Mouse (Mus musculus) liver, embryonic 14.5 days (tissue): ENCODE results near the gene Aldh6a1. TPM values are rescaled to one million over a fixed set of nuclear protein-coding genes. Genes with fewer than 3 reads are reported as not detected.

ENCODE experiments used
- ATAC-seq: fragments of 200-750 bp; cut with Nextera tagmentation; 2 replicates; pipeline ENCODE4 v1.8.0; 2017; ENCODE audit warnings: moderate number of reproducible peaks, mild to moderate bottlenecking, moderate library complexity; ENCODE audit not compliant: insufficient read depth
- DNase-seq, 3 experiments: peaks; one replicate each; pipeline ENCODE4 v3.0.0-alpha.2; 2012 to 2013; ENCODE audit warnings: low read depth in 3 of 3, low spot score in 3 of 3
- H3K27ac ChIP-seq: fragments of 300-500 bp; sonication (generic); 2 replicates; pipeline ENCODE4 v1.5.1; 2014; ENCODE audit warnings: moderate library complexity, mild to moderate bottlenecking, control low read depth, inconsistent platforms
- H3K27me3 ChIP-seq: fragments of 300-500 bp; sonication (generic); 2 replicates; pipeline ENCODE4 v1.6.1; 2014; ENCODE audit warnings: mild to moderate bottlenecking, low read length, moderate library complexity; ENCODE audit not compliant: control insufficient read depth, insufficient read depth
- H3K36me3 ChIP-seq: fragments of 300-500 bp; sonication (generic); replicated peaks from 2 replicates; pipeline ENCODE4 v1.6.1; 2014; ENCODE audit warnings: low read depth; ENCODE audit not compliant: control insufficient read depth, insufficient read depth
- H3K4me1 ChIP-seq, 2 experiments: fragments of 200-500 bp in 1 of 2; fragments of 300-500 bp in 1 of 2; sonication (generic) in 1 of 2; replicated peaks; 2 replicates each; pipeline ENCODE4 v1.6.1; 2012 to 2014; ENCODE audit warnings: antibody characterized with exemption in 1 of 2, inconsistent platforms in 1 of 2, low read length in 1 of 2; ENCODE audit not compliant: control insufficient read depth in 2 of 2, insufficient read depth in 2 of 2
- H3K4me2 ChIP-seq: fragments of 300-500 bp; sonication (generic); 2 replicates; pipeline ENCODE4 v1.6.1; 2014; ENCODE audit warnings: low read depth, mild to moderate bottlenecking, control low read depth, moderate library complexity
- H3K4me3 ChIP-seq, 2 experiments: fragments of 200-500 bp in 1 of 2; fragments of 300-500 bp in 1 of 2; sonication (generic) in 1 of 2; 2 replicates each; pipeline ENCODE4 v1.5.1; 2012 to 2014; ENCODE audit warnings: low read depth in 2 of 2, low read length in 2 of 2, mild to moderate bottlenecking in 2 of 2, control low read depth in 1 of 2, inconsistent platforms in 1 of 2, moderate library complexity in 1 of 2; ENCODE audit not compliant: insufficient read depth in 1 of 2
- H3K9ac ChIP-seq: fragments of 300-500 bp; sonication (generic); replicated peaks from 2 replicates; pipeline ENCODE4 v1.6.1; 2014; ENCODE audit warnings: mild to moderate bottlenecking, control low read depth, moderate library complexity
- H3K9me3 ChIP-seq: fragments of 300-500 bp; sonication (generic); 2 replicates; pipeline ENCODE4 v1.6.1; 2016; ENCODE audit warnings: low read length, mixed read lengths; ENCODE audit not compliant: control insufficient read depth
- CTCF ChIP-seq: IDR thresholded peaks from 2 replicates; pipeline ENCODE4 v1.5.1; 2016; ENCODE audit warnings: antibody characterized with exemption, low read depth, control low read depth
- EP300 ChIP-seq: IDR thresholded peaks from 2 replicates; pipeline ENCODE4 v1.6.1; 2016; ENCODE audit warnings: antibody characterized with exemption, low read depth
- WGBS: fragments of 180-500 bp; shearing (Covaris S2); extraction: QIAGEN DNeasy Blood & Tissue Kit; methylation state at CpG from one replicate; pipeline ENCODE4 v1.1.7; 2014; ENCODE audit not compliant: insufficient replicate concordance; 5-methylcytosine and 5-hydroxymethylcytosine counted together
- polyA plus RNA-seq, 2 experiments: library from polyadenylated mRNA; depleted of rRNA in 1 of 2; stranded (reverse) in 1 of 2; unstranded in 1 of 2; fragments of >200 nt; fragmentation: Nextera tagmentation in 1 of 2; extraction: Ambion mirVana in 1 of 2; gene quantifications; 2 replicates each; pipeline versions ENCODE4 v1.2.1 to v1.2.3; 2012 to 2014

Gene Aldh6a1
- polyA plus RNA-seq, 2 experiments = 10.4 to 24.9 TPM

GRCm38 (mm10) chr12:84459845-84460244 lies 9.0 kb upstream of the Aldh6a1 start:
- Histone ChIP-seq H3K9me3 (no peaks in the 10 kb centered on the region), H3K4me2 (no peak overlapping the region), H3K9ac (no peak overlapping the region), H3K4me3 (no peak overlapping the region), H3K36me3 (peaks cover 50% of the 10 kb centered on the region), H3K27ac (no peak overlapping the region), H3K27me3 (no peaks in the 10 kb centered on the region), H3K4me1 (no peaks in the 10 kb centered on the region)
- WGBS = 55% methylated on average over 1 of the region's 1 CpGs
- DNase-seq (no peak), ATAC-seq (no peak)
- TF ChIP-seq EP300 = no peak
- TF ChIP-seq CTCF = peak; percentile 32; the same call in 1 of the 2 replicates

- H3K27ac ChIP-seq = no peak overlapping the region
- peaks cover 32% of the 10 kb centered on the region for H3K36me3 ChIP-seq
- no peak overlapping the region for H3K4me2 ChIP-seq
- 90% methylated on average over 3 of the region's 3 CpGs for WGBS
- no peak overlapping the region for H3K9ac ChIP-seq
- TF ChIP-seq EP300 (no peak), CTCF (no peak)
- DNase-seq (no peak), ATAC-seq (no peak)
- no peak overlapping the region for H3K4me3 ChIP-seq
- H3K27me3 ChIP-seq = no peaks in the 10 kb centered on the region
- peaks cover 16 to 17% of the 10 kb centered on the region in 2 experiments for H3K4me1 ChIP-seq
- H3K9me3 ChIP-seq = no peaks in the 10 kb centered on the region
Measured at GRCm38 (mm10) chr12:84456911-84457310, 6.1 kb upstream of the Aldh6a1 start.

GRCm38 (mm10) chr12:84451801-84452200 lies 997 bp upstream of the Aldh6a1 start:
- no peak for ATAC-seq
- peak overlapping the region; percentile 92 for H3K9ac ChIP-seq

GRCm38 (mm10) chr12:84450351-84450717 lies 470 bp downstream of the Aldh6a1 start:
- Histone ChIP-seq H3K36me3 (no peaks in the 10 kb centered on the region), H3K4me2 (peak overlapping the region; percentile 95), H3K9ac (peak overlapping the region; percentile 75), H3K27me3 (no peaks in the 10 kb centered on the region), H3K4me1 (peaks cover 20 to 21% of the 10 kb centered on the region in 2 experiments), H3K27ac (peak overlapping the region; percentile 52), H3K9me3 (no peaks in the 10 kb centered on the region), H3K4me3 (peak overlapping the region; percentile 60 to 92)
- no peak for TF ChIP-seq CTCF
- TF ChIP-seq EP300 = no peak
- 0% methylated on average over 6 of the region's 6 CpGs for WGBS
- ATAC-seq (peak; percentile 1; the same call in 1 of the 2 replicates), DNase-seq (peak in 2 of 3 experiments; percentile 4 to 27)

More at GRCm38 (mm10) chr12:84451801-84452200, 997 bp upstream of the Aldh6a1 start:
- Histone ChIP-seq H3K27me3 (no peaks in the 10 kb centered on the region), H3K4me1 (peaks cover 20 to 21% of the 10 kb centered on the region in 2 experiments), H3K4me3 (peak overlapping the region; percentile 92), H3K9me3 (no peaks in the 10 kb centered on the region), H3K27ac (peak overlapping the region; percentile 74), H3K36me3 (no peaks in the 10 kb centered on the region; the same call in 1 of the 2 replicates), H3K4me2 (peak overlapping the region; percentile 83)
- TF ChIP-seq EP300 (no peak), CTCF (no peak)
- WGBS = 1% methylated on average over 11 of the region's 11 CpGs
- peak; percentile 12 to 28 (median 17) for DNase-seq

GRCm38 (mm10) chr12:84449887-84450286 lies 917 bp downstream of the Aldh6a1 start:
- no peak overlapping the region for H3K27ac ChIP-seq
- WGBS = 45% methylated on average over 10 of the region's 10 CpGs
- peak overlapping the region; percentile 75 for H3K9ac ChIP-seq
- ATAC-seq (no peak), DNase-seq (no peak)
- no peaks in the 10 kb centered on the region for H3K36me3 ChIP-seq
- H3K9me3 ChIP-seq = no peaks in the 10 kb centered on the region
- peak overlapping the region in 1 of 2 experiments; percentile 92; a peak in 2 of 4 replicates for H3K4me3 ChIP-seq
- H3K4me1 ChIP-seq = peaks cover 20 to 21% of the 10 kb centered on the region in 2 experiments
- peak overlapping the region; percentile 95 for H3K4me2 ChIP-seq
- no peak for TF ChIP-seq CTCF
- TF ChIP-seq EP300 = no peak
- H3K27me3 ChIP-seq = no peaks in the 10 kb centered on the region
